Mouse (Mus musculus) liver, postnatal 0 days (tissue): ENCODE data around the gene Aox4. TPM values are rescaled to one million over a fixed set of nuclear protein-coding genes. Genes with fewer than 3 reads are reported as not detected.

Experiments used
- ATAC-seq: fragments of 200-750 bp; cut with Nextera tagmentation; 2 replicates; pipeline ENCODE4 v1.8.0; 2017; ENCODE audit warnings: mild to moderate bottlenecking, moderate library complexity
- DNase-seq: peaks from one replicate; pipeline ENCODE4 v3.0.0-alpha.2; 2016
- H3K27ac ChIP-seq: fragments of 300-500 bp; sonication (generic); 2 replicates; pipeline ENCODE4 v1.5.1; 2014; ENCODE audit warnings: antibody characterized with exemption, moderate library complexity, mild to moderate bottlenecking, low read depth
- H3K27me3 ChIP-seq: fragments of 300-500 bp; sonication (generic); 2 replicates; pipeline ENCODE4 v1.6.1; 2014; ENCODE audit warnings: low read length, control low read depth, mixed read lengths; ENCODE audit not compliant: insufficient read depth
- H3K36me3 ChIP-seq: fragments of 300-500 bp; sonication (generic); replicated peaks from 2 replicates; pipeline ENCODE4 v1.6.1; 2014; ENCODE audit warnings: mild to moderate bottlenecking, control low read depth, low read length, moderate library complexity, mixed read lengths; ENCODE audit not compliant: insufficient read depth
- H3K4me1 ChIP-seq: fragments of 300-500 bp; sonication (generic); 2 replicates; pipeline ENCODE4 v1.6.1; 2014; ENCODE audit warnings: antibody characterized with exemption, mild to moderate bottlenecking, control low read depth; ENCODE audit not compliant: insufficient read depth
- H3K4me2 ChIP-seq: fragments of 300-500 bp; sonication (generic); 2 replicates; pipeline ENCODE4 v1.6.1; 2014; ENCODE audit warnings: low read depth, mild to moderate bottlenecking, low read length, moderate library complexity, mixed read lengths
- H3K4me3 ChIP-seq: fragments of 300-500 bp; sonication (generic); 2 replicates; pipeline ENCODE4 v1.5.1; 2014; ENCODE audit warnings: low read depth, low read length
- H3K9ac ChIP-seq: fragments of 300-500 bp; sonication (generic); replicated peaks from 2 replicates; pipeline ENCODE4 v1.6.1; 2014; ENCODE audit warnings: mild to moderate bottlenecking, moderate library complexity
- H3K9me3 ChIP-seq: fragments of 300-500 bp; sonication (generic); 2 replicates; pipeline ENCODE4 v1.6.1; 2016; ENCODE audit warnings: mild to moderate bottlenecking, control low read depth, low read length, mixed read lengths
- CTCF ChIP-seq: sonication (generic); IDR thresholded peaks from 2 replicates; pipeline ENCODE4 v1.5.1; 2016; ENCODE audit warnings: antibody characterized with exemption, low read depth
- EP300 ChIP-seq: IDR thresholded peaks from 2 replicates; pipeline ENCODE4 v1.6.1; 2016; ENCODE audit warnings: antibody characterized with exemption, low read depth, mild to moderate bottlenecking
- WGBS: fragments of 180-500 bp; shearing (Covaris S2); extraction: QIAGEN DNeasy Blood & Tissue Kit; methylation state at CpG from one replicate; pipeline ENCODE4 v1.1.7; 2014; ENCODE audit not compliant: insufficient replicate concordance; 5-methylcytosine and 5-hydroxymethylcytosine counted together
- polyA plus RNA-seq: library from polyadenylated mRNA; unstranded; fragments of >200 nt; fragmentation: Nextera tagmentation; extraction: Ambion mirVana; gene quantifications from 2 replicates; pipeline ENCODE4 v1.2.1, GENCODE M21; 2015

Gene Aox4
- polyA plus RNA-seq, 1 experiment from 2014 or later, result not detected

DNA sequence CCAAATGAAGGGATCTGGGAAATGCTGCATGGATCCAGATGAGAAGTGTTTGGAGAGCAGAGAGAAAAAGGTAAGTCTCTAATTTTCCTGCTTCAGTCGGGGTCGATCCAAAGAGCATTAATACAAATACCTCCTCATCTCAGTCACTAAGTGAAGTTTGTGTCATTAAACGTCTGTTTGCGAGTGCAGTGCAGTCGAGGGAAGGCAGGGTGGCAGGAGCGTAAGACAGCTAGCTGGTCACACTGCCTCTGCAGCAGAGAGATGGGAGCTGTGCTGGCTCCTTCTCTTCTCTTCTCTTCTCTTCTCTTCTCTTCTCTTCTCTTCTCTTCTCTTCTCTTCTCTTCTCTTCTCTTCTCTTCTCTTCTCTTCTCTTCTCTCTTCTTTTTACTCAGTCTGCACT, 17.9 kb downstream of the Aox4 start:
- Histone ChIP-seq H3K4me2 (no peak overlapping the region), H3K27me3 (no peaks in the 10 kb centered on the region), H3K36me3 (no peaks in the 10 kb centered on the region), H3K4me3 (no peak overlapping the region), H3K27ac (no peak overlapping the region), H3K9ac (no peak overlapping the region), H3K9me3 (no peaks in the 10 kb centered on the region), H3K4me1 (no peaks in the 10 kb centered on the region)
- TF ChIP-seq CTCF, result no peak
- TF ChIP-seq EP300, result no peak
- WGBS, result 63% methylated on average over 6 of the region's 6 CpGs
- ATAC-seq, result no peak
- no peak for DNase-seq

DNA sequence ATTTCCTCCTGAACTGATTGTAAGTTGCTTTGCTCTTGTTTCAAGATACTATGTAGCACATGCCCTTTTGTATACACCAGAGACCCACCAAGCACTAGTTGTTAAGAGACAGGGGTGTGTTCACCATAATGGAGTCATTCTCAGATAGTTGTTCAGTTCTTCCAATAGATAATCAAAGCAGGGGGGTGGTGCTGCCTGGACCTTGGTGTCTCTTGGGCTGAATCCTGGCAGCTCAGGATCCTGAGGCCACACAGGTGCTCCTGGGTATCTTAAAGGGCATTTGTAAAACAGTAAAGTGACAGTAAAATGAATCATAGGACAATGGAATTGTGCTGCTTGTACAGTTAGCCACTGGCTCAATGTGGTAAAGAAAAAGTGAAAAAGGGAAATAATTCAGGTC, 18.7 kb downstream of the Aox4 start:
- DNase-seq, result no peak
- Histone ChIP-seq H3K27me3 (no peaks in the 10 kb centered on the region), H3K27ac (no peak overlapping the region), H3K9ac (no peak overlapping the region), H3K4me1 (no peaks in the 10 kb centered on the region), H3K9me3 (no peaks in the 10 kb centered on the region), H3K4me2 (no peak overlapping the region), H3K36me3 (no peaks in the 10 kb centered on the region), H3K4me3 (no peak overlapping the region)
- no peak for TF ChIP-seq EP300
- TF ChIP-seq CTCF, result no peak
- ATAC-seq, result no peak

DNA sequence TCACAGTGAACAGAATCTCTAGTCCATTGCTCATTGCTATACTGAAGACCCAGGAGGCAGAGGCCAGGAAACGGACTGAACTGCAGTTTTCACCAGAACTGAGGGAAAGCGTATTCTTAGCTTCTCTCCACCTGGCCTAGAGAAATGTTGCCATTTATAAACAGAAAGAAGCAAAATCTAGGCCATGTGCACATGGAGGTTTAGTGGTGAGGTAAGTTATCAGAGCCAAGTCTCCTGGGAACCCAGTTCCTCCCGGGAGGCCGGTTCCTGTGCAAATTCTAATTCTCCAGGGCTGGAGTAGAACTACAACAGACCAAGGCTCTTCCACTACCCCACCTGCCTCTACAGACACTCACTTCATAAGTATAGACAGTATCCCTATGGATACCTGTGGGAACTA, 19.6 kb downstream of the Aox4 start:
- Histone ChIP-seq H3K4me2 (no peak overlapping the region), H3K9ac (no peak overlapping the region), H3K36me3 (no peaks in the 10 kb centered on the region), H3K4me1 (no peaks in the 10 kb centered on the region), H3K9me3 (no peaks in the 10 kb centered on the region), H3K4me3 (no peak overlapping the region), H3K27me3 (no peaks in the 10 kb centered on the region), H3K27ac (no peak overlapping the region)
- ATAC-seq (no peak), DNase-seq (no peak)
- 72% methylated on average over 4 of the region's 4 CpGs for WGBS
- no peak for TF ChIP-seq EP300
- TF ChIP-seq CTCF, result no peak

DNA sequence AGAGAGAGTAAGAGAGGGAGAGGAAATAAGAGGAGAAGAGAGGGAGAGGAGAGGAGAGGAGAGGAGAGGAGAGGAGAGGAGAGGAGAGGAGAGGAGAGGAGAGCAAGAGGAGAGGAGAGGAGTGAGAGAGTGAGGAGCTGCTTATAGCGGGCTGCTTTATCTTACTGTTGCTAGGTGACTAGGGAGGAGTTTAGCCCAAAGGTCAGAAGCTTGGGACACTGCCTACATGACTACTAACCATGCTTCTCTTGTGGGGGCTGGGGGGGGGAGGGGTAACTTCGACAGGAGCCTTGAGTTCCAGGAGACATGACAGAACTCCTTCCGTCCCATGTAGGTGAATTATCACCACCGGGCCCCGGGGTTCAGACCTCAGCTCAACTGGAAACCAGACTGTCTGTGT, 20.3 kb downstream of the Aox4 start:
- TF ChIP-seq EP300 (no peak), CTCF (no peak)
- H3K27me3 ChIP-seq, result no peaks in the 10 kb centered on the region
- DNase-seq, result no peak
- H3K36me3 ChIP-seq, result no peaks in the 10 kb centered on the region
- H3K4me2 ChIP-seq, result no peak overlapping the region
- H3K9ac ChIP-seq, result no peak overlapping the region
- H3K4me1 ChIP-seq, result no peaks in the 10 kb centered on the region
- no peak overlapping the region for H3K4me3 ChIP-seq
- H3K27ac ChIP-seq, result no peak overlapping the region
- no peaks in the 10 kb centered on the region for H3K9me3 ChIP-seq
- no peak for ATAC-seq
- 57% methylated on average over 5 of the region's 5 CpGs for WGBS

DNA sequence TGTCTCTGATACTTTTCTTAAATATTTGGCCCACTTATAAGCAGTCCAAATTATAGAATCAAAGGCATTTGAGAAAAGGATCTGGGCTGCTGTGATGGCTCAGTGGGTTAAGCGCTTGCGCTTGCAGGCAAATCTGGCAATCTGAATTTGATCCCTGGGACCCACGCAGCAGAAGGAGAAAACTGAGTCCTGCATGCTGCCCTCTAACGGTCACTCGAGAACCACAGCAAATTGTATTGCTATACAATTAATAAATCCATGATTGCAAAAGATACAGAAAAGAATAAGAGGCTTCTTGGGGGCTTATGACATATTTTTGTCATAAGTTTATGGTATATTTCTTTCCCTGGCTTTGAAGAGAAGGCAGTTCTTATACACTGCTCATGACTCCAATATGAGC, 25.2 kb downstream of the Aox4 start:
- Histone ChIP-seq H3K4me3 (no peak overlapping the region), H3K9ac (no peak overlapping the region), H3K9me3 (no peaks in the 10 kb centered on the region), H3K27me3 (no peaks in the 10 kb centered on the region), H3K27ac (no peak overlapping the region), H3K36me3 (no peaks in the 10 kb centered on the region), H3K4me1 (peaks cover 3% of the 10 kb centered on the region; the same call in 1 of the 2 replicates), H3K4me2 (no peak overlapping the region)
- ATAC-seq, result no peak
- 50% methylated on average over 5 of the region's 5 CpGs for WGBS
- TF ChIP-seq EP300 (no peak), CTCF (peak; percentile 17; the same call in 1 of the 2 replicates)
- no peak for DNase-seq

DNA sequence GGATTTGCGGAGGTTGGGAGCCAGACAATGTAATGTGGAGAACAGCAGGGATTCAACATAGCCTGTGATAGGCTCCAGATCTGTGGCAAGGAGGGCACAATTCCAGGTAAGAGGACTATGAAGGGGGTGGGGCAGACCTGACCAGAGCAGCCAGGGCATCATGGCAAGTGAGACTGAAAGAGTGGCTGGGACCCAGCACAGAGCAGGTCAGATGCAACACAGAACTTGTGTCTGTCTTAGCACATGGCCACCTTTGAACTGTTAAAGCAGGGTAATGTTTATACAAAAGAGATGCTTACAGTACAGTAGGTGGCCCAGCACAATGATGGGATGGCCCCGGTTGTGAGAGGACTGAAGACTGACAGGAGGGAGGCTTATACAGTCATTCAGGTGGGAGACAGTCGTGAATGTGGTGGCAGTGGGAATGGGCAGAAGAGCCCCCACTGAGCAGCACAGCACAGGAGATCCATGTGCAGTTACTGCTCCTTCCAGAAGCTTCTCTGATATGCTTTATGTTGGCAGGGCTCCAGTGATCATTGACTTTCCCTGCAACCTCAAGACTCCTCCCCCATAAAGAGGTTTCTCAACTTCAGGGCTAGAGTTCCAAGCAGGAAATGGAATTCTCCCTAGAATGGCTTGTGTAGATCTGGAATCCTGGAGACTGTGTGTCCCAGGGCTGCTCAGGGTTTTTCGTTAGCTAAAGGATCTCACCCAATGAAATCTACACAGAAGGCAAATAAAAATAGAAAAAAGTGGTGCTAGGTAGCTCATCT, 27.5 kb downstream of the Aox4 start:
- Histone ChIP-seq H3K27me3 (no peaks in the 10 kb centered on the region), H3K36me3 (no peaks in the 10 kb centered on the region), H3K9ac (no peak overlapping the region), H3K9me3 (no peaks in the 10 kb centered on the region), H3K4me1 (peaks cover 3% of the 10 kb centered on the region; the same call in 1 of the 2 replicates), H3K4me3 (no peak overlapping the region), H3K4me2 (no peak overlapping the region), H3K27ac (0 out of 2 replicates have a peak overlapping the region, but pooled peaks have one; percentile 16)
- 0 out of 2 replicates have a peak, but pooled peaks have one; percentile 25 for ATAC-seq
- no peak for TF ChIP-seq CTCF
- TF ChIP-seq EP300, result no peak
- peak; percentile 27 for DNase-seq
- 61% methylated on average over 4 of the region's 4 CpGs for WGBS

DNA sequence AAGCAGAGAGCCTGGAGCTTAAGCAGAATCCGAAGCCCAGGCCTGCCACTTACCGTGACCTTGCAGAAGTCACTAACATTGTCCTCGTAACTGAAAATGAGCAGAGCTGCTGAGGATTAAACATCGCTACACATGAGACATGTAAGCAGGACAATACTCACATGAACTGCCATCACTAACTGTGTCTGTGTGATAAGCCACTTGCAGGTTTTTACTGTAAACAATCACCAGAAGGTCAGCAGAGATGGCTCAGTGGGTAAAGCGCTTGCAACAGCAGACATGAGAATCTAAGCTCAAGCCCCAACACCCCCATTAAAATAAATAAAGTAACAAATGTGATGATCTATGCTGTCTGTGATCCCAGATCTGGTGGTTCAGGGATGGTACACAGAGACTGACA, 28.2 kb downstream of the Aox4 start:
- WGBS, result 77% methylated on average over 5 of the region's 5 CpGs
- Histone ChIP-seq H3K36me3 (no peaks in the 10 kb centered on the region), H3K9ac (no peak overlapping the region), H3K27ac (0 out of 2 replicates have a peak overlapping the region, but pooled peaks have one; percentile 16), H3K4me3 (no peak overlapping the region), H3K27me3 (no peaks in the 10 kb centered on the region), H3K9me3 (no peaks in the 10 kb centered on the region), H3K4me1 (peaks cover 3% of the 10 kb centered on the region; the same call in 1 of the 2 replicates), H3K4me2 (no peak overlapping the region)
- TF ChIP-seq CTCF (no peak), EP300 (no peak)
- DNase-seq (no peak), ATAC-seq (no peak)
